Mouse (Mus musculus) forebrain, postnatal 0 days (tissue): ENCODE data around the gene Foxf1. TPM values are rescaled to one million over a fixed set of nuclear protein-coding genes. Genes with fewer than 3 reads are reported as not detected.

Experiments
- ATAC-seq: fragments of 200-750 bp; cut with Nextera tagmentation; 2 replicates; pipeline ENCODE4 v1.8.0; 2017; ENCODE audit warnings: mild to moderate bottlenecking, moderate library complexity
- DNase-seq: peaks from one replicate; pipeline ENCODE4 v3.0.0-alpha.2; 2015
- H3K27ac ChIP-seq: fragments of 300-500 bp; sonication (generic); 2 replicates; pipeline ENCODE4 v1.5.1; 2014; ENCODE audit warnings: low read depth, mild to moderate bottlenecking, antibody characterized with exemption, low read length, moderate library complexity, mixed read lengths
- H3K27me3 ChIP-seq: fragments of 300-500 bp; sonication (generic); 2 replicates; pipeline ENCODE4 v1.6.1; 2014; ENCODE audit warnings: mild to moderate bottlenecking, low read length, mixed read lengths; ENCODE audit not compliant: insufficient read depth
- H3K36me3 ChIP-seq: fragments of 300-500 bp; sonication (generic); 2 replicates; pipeline ENCODE4 v1.6.1; 2014; ENCODE audit warnings: mild to moderate bottlenecking, moderate library complexity; ENCODE audit not compliant: insufficient read depth
- H3K4me1 ChIP-seq: fragments of 300-500 bp; sonication (generic); 2 replicates; pipeline ENCODE4 v1.6.1; 2014; ENCODE audit warnings: antibody characterized with exemption; ENCODE audit not compliant: insufficient read depth
- H3K4me2 ChIP-seq: fragments of 300-500 bp; sonication (generic); 2 replicates; pipeline ENCODE4 v1.6.1; 2014; ENCODE audit warnings: low read depth, mild to moderate bottlenecking, moderate library complexity
- H3K4me3 ChIP-seq: fragments of 300-500 bp; sonication (generic); 2 replicates; pipeline ENCODE4 v1.5.1; 2014; ENCODE audit warnings: low read depth, low read length, mixed read lengths
- H3K9ac ChIP-seq: fragments of 300-500 bp; sonication (generic); 2 replicates; pipeline ENCODE4 v1.6.1; 2014; ENCODE audit warnings: mild to moderate bottlenecking
- H3K9me3 ChIP-seq: fragments of 300-500 bp; sonication (generic); 2 replicates; pipeline ENCODE4 v1.6.1; 2016; ENCODE audit warnings: low read length
- CTCF ChIP-seq: sonication (generic); IDR thresholded peaks from 2 replicates; pipeline ENCODE4 v1.5.1; 2016; ENCODE audit warnings: antibody characterized with exemption, control low read depth, low read depth
- WGBS: fragments of 180-500 bp; shearing (Covaris S2); extraction: QIAGEN DNeasy Blood & Tissue Kit; methylation state at CpG from one replicate; pipeline ENCODE4 v1.1.7; 2014; 5-methylcytosine and 5-hydroxymethylcytosine counted together
- polyA plus RNA-seq: library from polyadenylated mRNA; unstranded; fragments of >200 nt; fragmentation: Nextera tagmentation; extraction: Ambion mirVana; gene quantifications from 2 replicates; pipeline ENCODE4 v1.2.1, GENCODE M21; 2015
- total RNA-seq: library from RNA; depleted of rRNA; stranded (reverse); fragments of >200 nt; gene quantifications from 2 replicates; pipeline ENCODE4 v1.2.3, GENCODE M21; 2014

Gene Foxf1
- total and polyA plus RNA-seq, 2 experiments from 2014 or later, result 1.4 to 2.3 TPM

DNA sequence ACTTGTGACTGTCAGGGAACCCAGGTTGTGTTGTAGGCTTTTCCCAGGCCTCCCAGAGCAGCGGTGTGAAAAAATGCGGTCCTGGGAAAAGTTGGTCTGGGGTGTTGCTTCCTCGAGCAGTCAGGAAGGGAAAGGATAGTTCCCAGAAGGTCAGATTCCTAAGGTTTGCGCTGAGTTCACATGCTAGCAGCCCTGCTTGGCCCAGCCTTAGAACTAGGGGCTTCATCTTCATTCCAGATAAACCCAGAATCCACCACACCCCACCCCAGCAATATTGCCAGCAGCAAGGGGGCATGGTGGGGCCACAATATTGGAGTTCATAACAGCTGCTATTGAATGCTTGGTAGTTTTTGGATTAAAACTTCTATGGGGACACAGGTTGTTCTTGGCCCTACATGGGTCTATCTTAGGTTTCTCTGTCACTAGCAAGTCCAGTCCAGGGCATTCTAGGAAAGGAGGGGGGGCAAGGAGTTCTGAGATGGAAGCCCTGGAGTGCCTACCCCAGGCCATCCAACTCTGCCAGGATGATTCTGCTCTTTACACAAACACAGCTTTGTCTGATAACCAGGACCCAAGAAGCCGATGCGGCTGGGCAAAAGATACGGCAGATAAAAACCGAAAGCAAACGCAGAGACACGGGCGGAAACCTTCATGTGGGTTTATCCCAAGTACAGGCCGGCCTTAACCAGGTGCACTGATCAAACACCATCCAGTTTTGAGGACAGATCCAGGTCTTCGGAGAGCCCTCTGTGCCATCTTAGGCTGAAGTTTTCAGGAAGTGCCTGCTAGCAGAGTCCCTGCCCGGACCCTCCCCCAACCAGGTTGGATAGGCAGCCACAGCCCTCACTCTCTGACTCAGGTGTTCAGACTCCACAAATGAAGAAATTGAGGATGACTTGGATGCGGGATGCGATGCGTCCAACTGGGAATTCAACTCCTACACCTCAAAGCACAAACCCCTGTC is 36.6 kb downstream of the Foxf1 start:
- no peaks in the 10 kb centered on the region for H3K4me1 ChIP-seq
- TF ChIP-seq CTCF, result no peak
- H3K4me2 ChIP-seq, result no peak overlapping the region
- DNase-seq, result peak; percentile 4
- H3K4me3 ChIP-seq, result no peak overlapping the region
- H3K27ac ChIP-seq, result no peak overlapping the region
- WGBS, result 6% methylated on average over 17 of the region's 17 CpGs
- H3K27me3 ChIP-seq, result peaks cover 95% of the 10 kb centered on the region
- no peak overlapping the region for H3K9ac ChIP-seq
- ATAC-seq, result no peak
- no peaks in the 10 kb centered on the region for H3K36me3 ChIP-seq
- 0 out of 2 replicates have a peak, but pooled peaks cover 3% of the 10 kb centered on the region for H3K9me3 ChIP-seq

GRCm38 (mm10) chr8:121121704-121122103 is 37.5 kb downstream of the Foxf1 start:
- H3K9me3 ChIP-seq, result 0 out of 2 replicates have a peak, but pooled peaks cover 3% of the 10 kb centered on the region
- DNase-seq, result peak; percentile 2
- WGBS, result 8% methylated on average over 8 of the region's 8 CpGs
- no peak for ATAC-seq
- no peak overlapping the region for H3K4me2 ChIP-seq
- TF ChIP-seq CTCF, result no peak
- H3K27me3 ChIP-seq, result peaks cover 95% of the 10 kb centered on the region
- H3K27ac ChIP-seq, result no peak overlapping the region
- no peaks in the 10 kb centered on the region for H3K4me1 ChIP-seq
- H3K36me3 ChIP-seq, result no peaks in the 10 kb centered on the region
- H3K4me3 ChIP-seq, result no peak overlapping the region
- no peak overlapping the region for H3K9ac ChIP-seq

GRCm38 (mm10) chr8:121122368-121122767 is 38.2 kb downstream of the Foxf1 start:
- no peak overlapping the region for H3K9ac ChIP-seq
- ATAC-seq (no peak), DNase-seq (no peak)
- no peak overlapping the region for H3K27ac ChIP-seq
- 6% methylated on average over 7 of the region's 7 CpGs for WGBS
- 0 out of 2 replicates have a peak, but pooled peaks cover 3% of the 10 kb centered on the region for H3K9me3 ChIP-seq
- H3K27me3 ChIP-seq, result peaks cover 96% of the 10 kb centered on the region
- no peak overlapping the region for H3K4me2 ChIP-seq
- TF ChIP-seq CTCF, result no peak
- H3K4me1 ChIP-seq, result no peaks in the 10 kb centered on the region
- H3K4me3 ChIP-seq, result no peak overlapping the region
- H3K36me3 ChIP-seq, result no peaks in the 10 kb centered on the region

- 26% methylated on average over 2 of the region's 2 CpGs for WGBS
- Histone ChIP-seq H3K4me3 (no peak overlapping the region), H3K27ac (no peak overlapping the region), H3K4me2 (no peak overlapping the region), H3K9ac (no peak overlapping the region), H3K4me1 (no peaks in the 10 kb centered on the region), H3K27me3 (peaks cover 94% of the 10 kb centered on the region), H3K9me3 (0 out of 2 replicates have a peak, but pooled peaks cover 3% of the 10 kb centered on the region), H3K36me3 (no peaks in the 10 kb centered on the region)
- TF ChIP-seq CTCF, result no peak
- no peak for ATAC-seq
- DNase-seq, result no peak
These were observed 38.9 kb downstream of the Foxf1 start for GRCm38 (mm10) chr8:121123113-121123512.

DNA sequence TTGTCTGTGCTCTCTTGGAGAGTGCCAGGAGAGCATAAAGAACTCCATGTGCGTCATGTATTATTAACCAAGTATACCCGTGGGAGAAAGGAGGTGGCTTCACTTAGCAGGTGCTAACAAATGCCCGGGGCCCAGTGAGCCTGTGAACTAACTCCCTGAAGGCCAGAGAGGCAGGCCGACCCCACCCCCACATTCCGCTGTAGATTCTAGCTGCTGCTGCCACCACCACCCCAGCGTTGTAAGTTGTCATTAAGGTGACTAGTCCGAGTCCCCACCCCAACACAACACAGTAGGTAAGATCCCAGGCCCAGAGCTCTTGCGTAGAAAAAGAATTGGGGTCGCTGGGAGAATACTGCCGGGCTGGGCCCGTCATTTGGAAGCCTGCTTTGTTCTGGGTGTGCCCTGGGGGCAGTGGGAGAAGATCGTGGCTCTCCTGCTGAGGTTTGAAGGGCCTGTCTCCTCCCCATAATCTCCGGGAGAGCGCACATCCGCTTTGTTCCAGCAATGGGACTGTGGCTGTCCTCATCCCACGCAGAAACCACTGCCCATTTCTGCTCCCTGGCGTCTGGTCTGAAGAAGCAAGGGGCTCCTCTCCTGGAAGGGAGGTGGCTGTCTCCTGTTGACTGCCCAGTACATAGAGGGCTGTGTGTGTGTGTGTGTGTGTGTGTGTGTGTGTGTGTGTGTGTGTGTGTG is 40.5 kb downstream of the Foxf1 start:
- WGBS, result 3% methylated on average over 17 of the region's 17 CpGs
- Histone ChIP-seq H3K36me3 (no peaks in the 10 kb centered on the region), H3K27me3 (peaks cover 96% of the 10 kb centered on the region), H3K9ac (no peak overlapping the region), H3K4me3 (no peak overlapping the region), H3K4me1 (no peaks in the 10 kb centered on the region), H3K4me2 (no peak overlapping the region), H3K27ac (no peak overlapping the region), H3K9me3 (0 out of 2 replicates have a peak, but pooled peaks cover 3% of the 10 kb centered on the region)
- no peak for DNase-seq
- TF ChIP-seq CTCF, result no peak
- no peak for ATAC-seq

- 0 out of 2 replicates have a peak, but pooled peaks cover 3% of the 10 kb centered on the region for H3K9me3 ChIP-seq
- H3K4me2 ChIP-seq, result peak overlapping the region; percentile 15; the same call in 1 of the 2 replicates
- H3K4me3 ChIP-seq, result no peak overlapping the region
- peak; percentile 66; the same call in 1 of the 2 replicates for ATAC-seq
- H3K27me3 ChIP-seq, result peaks cover 96% of the 10 kb centered on the region
- H3K4me1 ChIP-seq, result no peaks in the 10 kb centered on the region
- no peak overlapping the region for H3K9ac ChIP-seq
- peak; percentile 62 for TF ChIP-seq CTCF
- peak; percentile 75 for DNase-seq
- 4% methylated on average over 36 of the region's 36 CpGs for WGBS
- no peaks in the 10 kb centered on the region for H3K36me3 ChIP-seq
- H3K27ac ChIP-seq, result no peak overlapping the region
These were observed 41.2 kb downstream of the Foxf1 start for GRCm38 (mm10) chr8:121125311-121125876.
